Mouse (Mus musculus) kidney, adult 8-10 months (tissue): ENCODE measurements around the gene Eif2b4.

Experiments
- DNase-seq, 2 experiments: peaks; one replicate each; pipeline ENCODE4 v3.0.0; 2022

Eif2b4 gene

DNA sequence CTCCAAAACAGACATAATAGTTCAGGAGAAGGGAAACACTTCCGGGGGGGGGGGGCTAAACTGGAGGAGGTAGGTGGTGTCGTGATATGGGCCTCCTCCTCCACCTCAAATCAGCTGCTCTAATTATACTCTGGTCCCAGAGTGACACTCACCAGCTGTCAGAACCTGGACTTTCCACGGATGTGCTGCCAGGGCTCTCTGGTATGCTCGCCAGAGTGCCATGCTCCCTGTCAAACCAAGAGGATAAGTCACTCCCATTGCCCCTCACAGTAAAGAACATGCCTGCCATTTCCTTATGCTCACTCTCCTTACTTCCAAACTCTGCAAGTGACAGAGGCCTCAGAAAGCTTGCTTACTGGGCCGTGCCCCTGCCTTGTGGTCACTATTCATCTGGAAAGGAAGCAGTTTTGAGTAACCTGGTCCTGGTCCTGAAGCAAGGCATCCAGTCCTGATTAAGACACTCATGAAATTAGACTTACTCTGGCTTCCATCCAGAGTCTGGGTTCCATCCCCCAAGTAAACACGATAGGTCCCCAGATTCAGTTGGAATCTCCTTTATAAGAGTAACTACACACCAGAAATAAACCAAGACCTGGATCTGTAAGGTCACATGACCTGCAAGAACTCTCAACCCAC is 39.6 kb downstream of the Eif2b4 start:
- peak in 1 of 2 experiments; percentile 25 for DNase-seq

DNA sequence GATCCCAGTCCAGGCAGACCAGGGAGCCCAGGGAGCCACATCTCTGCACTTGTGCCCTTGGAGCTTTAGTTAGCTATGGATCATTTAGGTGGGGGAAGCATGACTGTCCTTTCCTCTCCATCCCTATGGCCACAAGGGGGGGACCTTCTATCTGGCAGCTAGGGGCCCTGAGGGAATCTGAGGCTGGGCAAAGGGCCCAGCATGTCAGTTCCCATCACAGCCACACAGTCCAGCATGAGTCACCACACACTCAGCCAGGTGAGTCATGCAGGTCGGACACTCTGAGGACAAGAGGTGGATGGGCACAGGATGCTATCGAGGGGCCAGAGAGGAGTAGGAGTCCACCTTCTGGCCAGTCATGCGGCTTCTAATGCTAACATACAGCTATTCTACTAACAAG is 41.5 kb downstream of the Eif2b4 start:
- DNase-seq: no peak

DNA sequence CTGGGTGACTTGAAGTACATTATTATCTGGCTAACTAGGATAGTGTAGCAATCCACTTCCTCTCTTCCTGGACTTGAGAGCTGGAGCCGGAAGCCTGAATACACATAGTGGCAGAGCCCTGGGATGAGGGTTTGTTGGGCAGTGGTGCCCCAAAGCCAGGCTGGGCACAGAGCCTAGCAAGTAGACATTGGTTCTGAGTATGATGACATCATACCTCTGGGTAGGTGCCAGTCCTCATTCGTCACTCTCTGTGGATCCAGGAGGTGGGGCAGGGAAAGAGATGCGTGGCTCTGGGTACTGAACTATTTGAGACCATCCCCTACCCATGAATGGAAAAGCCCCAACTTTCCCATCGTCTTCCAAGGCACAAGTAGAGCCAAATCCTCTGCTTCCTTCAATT is 43.4 kb downstream of the Eif2b4 start:
- no peak for DNase-seq

DNA sequence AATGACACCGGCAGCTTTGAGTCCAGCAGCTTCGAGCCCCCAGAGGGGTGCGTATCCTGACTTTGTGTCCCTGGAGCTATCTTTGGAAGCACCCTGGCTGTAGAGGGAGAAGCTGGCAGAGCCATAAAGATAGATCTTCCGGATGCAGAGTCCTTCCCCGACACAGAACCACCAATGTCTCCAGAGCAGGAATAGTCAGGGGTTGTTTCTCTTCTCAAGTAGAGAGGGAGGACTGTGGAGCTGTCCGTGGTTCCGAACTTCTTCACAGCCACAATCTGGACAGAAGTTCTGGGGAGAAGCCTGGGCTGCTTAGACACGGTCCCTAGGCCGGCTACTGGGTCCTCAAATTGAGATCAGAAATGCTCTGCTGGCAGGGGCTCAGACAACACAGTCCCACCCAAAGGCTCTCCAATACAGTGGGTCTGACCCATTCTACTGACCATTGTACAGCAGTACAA is 54.2 kb downstream of the Eif2b4 start:
- DNase-seq: no peak

DNA sequence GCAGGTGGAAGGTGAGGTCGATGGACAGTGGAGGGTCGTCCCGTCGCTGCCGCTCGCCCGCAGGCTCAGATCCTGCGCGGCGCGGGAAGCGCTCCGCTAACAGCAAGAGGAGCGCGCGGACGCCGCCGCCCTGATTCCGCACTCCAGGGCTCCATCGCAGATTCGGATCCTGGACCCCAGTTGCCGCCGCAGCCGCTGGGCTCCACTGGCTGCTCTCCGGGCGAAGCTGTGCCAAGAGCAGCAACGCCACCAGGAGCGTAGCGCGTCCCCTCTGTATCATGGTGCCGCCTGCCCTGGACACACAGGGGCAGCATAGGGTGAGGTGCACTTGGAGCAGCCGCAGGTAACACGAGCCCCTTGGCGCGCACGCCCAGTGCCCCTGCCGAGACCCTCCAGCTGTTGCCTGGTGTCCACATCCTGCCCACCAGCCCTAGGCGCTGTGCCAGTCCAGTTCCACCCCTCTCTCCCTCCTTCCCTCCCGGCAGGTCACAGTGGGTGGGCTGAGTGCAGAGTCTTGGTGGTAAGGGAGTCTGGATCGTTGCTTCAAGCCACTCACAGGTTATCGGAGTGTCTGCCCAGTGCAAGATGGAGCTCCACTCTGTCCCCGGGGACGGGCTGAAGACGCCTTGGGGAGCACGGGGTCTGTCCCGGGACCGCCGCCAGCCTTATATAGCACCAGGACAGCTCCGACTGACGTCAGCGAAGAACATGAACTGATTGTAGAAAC is 54.8 kb downstream of the Eif2b4 start, which contains the start of gene Ucn:
Gene Ucn, minus strand, starts transcription at position 589 of the 727 bp plus-strand sequence.
- no peak for DNase-seq

DNA sequence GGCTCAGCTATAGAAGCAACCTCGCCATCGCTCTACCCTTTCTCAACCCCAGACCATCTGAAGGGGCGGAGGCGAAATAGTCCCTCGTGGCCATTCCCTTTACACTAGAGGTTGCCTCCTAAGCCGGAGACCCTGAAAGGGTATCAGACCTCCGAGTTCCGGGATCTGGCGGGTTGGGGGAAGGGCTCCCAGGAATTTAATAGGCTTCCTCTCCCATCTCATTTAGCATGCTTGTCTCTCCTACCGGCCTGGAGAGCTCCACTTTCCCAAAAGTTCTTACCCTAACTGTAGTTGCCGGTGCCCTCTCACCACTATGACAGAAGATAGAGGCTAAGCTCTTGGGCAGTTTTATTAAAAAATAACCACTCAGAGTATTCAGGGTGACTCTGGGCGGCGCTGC is 55.6 kb downstream of the Eif2b4 start:
- DNase-seq: no peak
